ENCODE assay signal across 27 mouse cellular contexts in genomic region chr11:87245171-87245840, GRCm38 (mm10).
A peak's percentile ranks its signal among the peaks of the same experiment; 100 is the strongest.
DNase-seq lines count a peak whose midpoint lies in the region; TF ChIP-seq lines count a peak whose summit lies in the region.
"Had no signal": no experiment of that assay in that cellular context is flagged by ENCODE, and none has a peak within 500 bp of the region (broad histone marks: within the 10 kb centered on the region; RNA-seq: fewer than 3 reads in every experiment).

No protein-coding gene starts in this region.

- intact Hi-C loops in heart, adult 2 months (cut with DNase I): loop anchor here (5.0 kb wide), 1 partner anchor 52 kb away; no protein-coding TSS in a partner anchor

- H3K4me3 ChIP-seq in heart, adult 2 months: no peak overlapping the region
- no peak overlapping the region for H3K4me3 ChIP-seq in thymus, adult 2 months (ENCODE audit: control insufficient read depth, insufficient read depth, low read length)
- H3K4me3 ChIP-seq: embryonic facial prominence, embryonic 13.5 days; forebrain, embryonic 10.5 days; forebrain, embryonic 15.5 days; gastrocnemius, adult 2 months; heart, embryonic 15.5 days; hindbrain, embryonic 10.5 days; hindbrain, embryonic 15.5 days; liver, embryonic 12.5 days; midbrain, embryonic 10.5 days; midbrain, embryonic 15.5 days had no signal

- TF ChIP-seq POLR2A in heart, adult 2 months (IDR thresholded peaks at IDR 0.05; ENCODE audit: insufficient read depth, low read depth, low read length): no peak
- TF ChIP-seq POLR2A in thymus, adult 2 months (IDR thresholded peaks at IDR 0.05; ENCODE audit: control insufficient read depth, extremely low read depth, insufficient read depth, low read length, poor library complexity): no peak

- 72% methylated on average over 9 of the region's 9 CpGs for WGBS in heart, adult 2 months
- WGBS in thymus, adult 2 months: 7% methylated on average over 9 of the region's 9 CpGs

- peak; percentile 70 for DNase-seq in heart, adult 11 months
- DNase-seq in heart, adult 2 months: no peak
- peak; percentile 42 for DNase-seq in thymus, adult 2 months
- DNase-seq in thymus, adult 18-20 months: no peak
- peak; percentile 57 for DNase-seq in thymus, postnatal 14 days
- DNase-seq in frontal cortex, postnatal 10 days (ENCODE audit: low spot score in 2 of 2): no peak
- DNase-seq in embryo, embryonic 10 days (ENCODE audit: low spot score): no peak
- DNase-seq: adrenal gland, adult 8-10 months; cerebellum, adult 8-10 months; cerebellum, postnatal 36 days; gastrocnemius, adult 2 months; kidney, adult 11 months; kidney, postnatal 14 days; left cerebral cortex, postnatal 4 days; liver, postnatal 0 days; right cerebral cortex, adult 18-20 months; right cerebral cortex, postnatal 4 days had no signal

- H3K27ac ChIP-seq in heart, adult 2 months: no peak overlapping the region
- peak overlapping the region; percentile 98 for H3K27ac ChIP-seq in thymus, adult 2 months (ENCODE audit: control insufficient read depth, insufficient read depth, low read length)
- H3K27ac ChIP-seq: forebrain, embryonic 10.5 days; forebrain, embryonic 15.5 days; gastrocnemius, adult 2 months; hindbrain, embryonic 10.5 days; hindbrain, embryonic 15.5 days; liver, embryonic 12.5 days; macrophage; midbrain, embryonic 10.5 days; midbrain, embryonic 15.5 days had no signal

- H3K9ac ChIP-seq in heart, adult 2 months (ENCODE audit: low read depth, low read length): no peak overlapping the region
- H3K9ac ChIP-seq: embryonic facial prominence, embryonic 13.5 days; forebrain, embryonic 15.5 days; heart, embryonic 15.5 days; hindbrain, embryonic 15.5 days; liver, embryonic 12.5 days; liver, postnatal 0 days; midbrain, embryonic 15.5 days had no signal

- H3K79me2 ChIP-seq in heart, adult 2 months (replicated peaks; ENCODE audit: control insufficient read depth, insufficient read depth, low read length): no peaks in the 10 kb centered on the region

- H3K4me1 ChIP-seq in heart, adult 2 months (ENCODE audit: control insufficient read depth, insufficient read depth, low read length): peaks cover 2% of the 10 kb centered on the region
- H3K4me1 ChIP-seq in thymus, adult 2 months (replicated peaks; ENCODE audit: control insufficient read depth, insufficient read depth, low read length): peaks cover 53% of the 10 kb centered on the region

- H3K36me3 ChIP-seq in heart, adult 2 months (ENCODE audit: control insufficient read depth, insufficient read depth, low read length): no peaks in the 10 kb centered on the region; the same call in 1 of the 2 replicates
- H3K36me3 ChIP-seq in thymus, adult 2 months (ENCODE audit: control insufficient read depth, insufficient read depth, low read length): no peaks in the 10 kb centered on the region
- H3K36me3 ChIP-seq: embryonic facial prominence, embryonic 13.5 days; forebrain, embryonic 15.5 days; heart, embryonic 15.5 days; midbrain, embryonic 15.5 days had no signal

- no peaks in the 10 kb centered on the region for H3K27me3 ChIP-seq in heart, adult 2 months (ENCODE audit: control insufficient read depth, insufficient read depth, low read length)
- no peaks in the 10 kb centered on the region for H3K27me3 ChIP-seq in thymus, adult 2 months (ENCODE audit: control insufficient read depth, insufficient read depth, low read length)
- H3K27me3 ChIP-seq: embryonic facial prominence, embryonic 13.5 days; forebrain, embryonic 15.5 days; heart, embryonic 15.5 days; hindbrain, embryonic 15.5 days; liver, embryonic 12.5 days; midbrain, embryonic 15.5 days had no signal

- TF ChIP-seq EP300 in heart, adult 2 months (IDR thresholded peaks at IDR 0.05; ENCODE audit: insufficient read depth, low read depth, low read length): no peak

- no peak for TF ChIP-seq CTCF in heart, adult 2 months (IDR thresholded peaks at IDR 0.05)
- no peak for TF ChIP-seq CTCF in thymus, adult 2 months (IDR thresholded peaks at IDR 0.05; ENCODE audit: borderline replicate concordance, control insufficient read depth, extremely low read depth, insufficient read depth, low read length, poor library complexity)

Comparison
In these comparisons a context has a peak if more than half of its experiments do, and no peak if none do; other contexts are left out.
1. DNase-seq: peak in heart, adult 11 months (single experiment), thymus, adult 2 months (single experiment) and thymus, postnatal 14 days (single experiment); none in heart, adult 2 months (0 of 2), thymus, adult 18-20 months (0 of 2), frontal cortex, postnatal 10 days (0 of 2) and embryo, embryonic 10 days (single experiment).